Mouse (Mus musculus) CH12.LX (cell line): ENCODE data around the gene Gm45521.

Source experiments
- KAT2A ChIP-seq: IDR thresholded peaks from 2 replicates; pipeline ENCODE4 v1.6.1; 2012; ENCODE audit warnings: low read length, improper control_type of control experiment, inconsistent platforms; ENCODE audit not compliant: insufficient replicate concordance
- POLR2A ChIP-seq: IDR thresholded peaks from 2 replicates; pipeline ENCODE4 v1.6.1; 2011; ENCODE audit warnings: low read depth, mild to moderate bottlenecking, improper control_type of control experiment, low read length

GRCm38 (mm10) chr14:7989961-7990360 is 32.9 kb downstream of the Gm45521 start:
- TF ChIP-seq POLR2A (no peak), KAT2A (no peak)
